Comparison of ENCODE assay signal across 11 mouse cellular contexts in the genomic region with DNA sequence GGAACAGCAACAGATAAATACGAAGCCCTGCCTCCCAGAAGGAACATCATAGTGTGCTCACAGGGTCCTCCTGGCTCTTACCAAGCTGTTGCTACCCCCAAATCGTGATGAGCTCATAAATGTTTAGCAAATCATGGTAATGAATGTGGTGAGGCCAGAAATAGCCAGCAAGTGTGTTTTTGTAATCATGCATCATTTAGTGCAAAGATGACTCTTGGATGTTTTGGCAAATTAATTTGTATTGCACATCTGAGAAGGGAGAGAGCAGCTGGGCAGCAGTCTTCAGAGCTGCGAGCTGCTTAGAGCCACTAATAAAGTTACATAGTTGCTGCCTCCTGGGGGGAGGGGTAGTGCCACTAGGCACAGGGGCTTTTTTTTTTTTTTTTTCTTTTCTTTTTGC.
DNase-seq lines count a peak whose midpoint lies in the region; ATAC-seq and TF ChIP-seq lines count a peak whose summit lies in the region.
"Had no signal": no experiment of that assay in that cellular context is flagged by ENCODE, and none has a peak within 500 bp of the region (broad histone marks: within the 10 kb centered on the region; RNA-seq: fewer than 3 reads in every experiment).

No protein-coding gene starts in this region.

- peak; percentile 25 for DNase-seq in lung, postnatal 0 days (ENCODE audit: low spot score)
- DNase-seq in lung, postnatal 14 days = no peak
- DNase-seq in embryonic facial prominence, embryonic 11.5 days (ENCODE audit: low spot score) = peak; percentile 43
- DNase-seq in forebrain, postnatal 0 days = no peak
- no peak for DNase-seq in right cerebral cortex, adult 2 months (ENCODE audit: low spot score in 2 of 2)
- no peak for DNase-seq in frontal cortex, postnatal 10 days (ENCODE audit: low spot score in 2 of 2)
- DNase-seq: adrenal gland, adult 2 months; kidney, adult 8-10 months; layer of hippocampus, adult 9-11 months; left cerebral cortex, postnatal 4 days had no signal

- TF ChIP-seq CTCF in lung, postnatal 0 days (IDR thresholded peaks at IDR 0.05) = no peak
- TF ChIP-seq CTCF in forebrain, postnatal 0 days (IDR thresholded peaks at IDR 0.05; ENCODE audit: low read depth) = no peak

- H3K36me3 ChIP-seq in lung, postnatal 0 days (ENCODE audit: insufficient read depth, low read length) = no peaks in the 10 kb centered on the region
- no peaks in the 10 kb centered on the region for H3K36me3 ChIP-seq in embryonic facial prominence, embryonic 11.5 days (replicated peaks; ENCODE audit: control insufficient read depth, insufficient read depth, low read depth, low read length)
- no peaks in the 10 kb centered on the region for H3K36me3 ChIP-seq in forebrain, postnatal 0 days (ENCODE audit: insufficient read depth)
- no peaks in the 10 kb centered on the region for H3K36me3 ChIP-seq in neural tube, embryonic 14.5 days (ENCODE audit: control insufficient read depth, insufficient read depth, low read length)

- no peaks in the 10 kb centered on the region for H3K9me3 ChIP-seq in lung, postnatal 0 days (ENCODE audit: low read length)
- H3K9me3 ChIP-seq in embryonic facial prominence, embryonic 11.5 days (replicated peaks; ENCODE audit: control insufficient read depth, low read length) = no peaks in the 10 kb centered on the region
- no peaks in the 10 kb centered on the region for H3K9me3 ChIP-seq in forebrain, postnatal 0 days (ENCODE audit: low read length)
- no peaks in the 10 kb centered on the region for H3K9me3 ChIP-seq in neural tube, embryonic 14.5 days (ENCODE audit: control insufficient read depth, low read length)

- H3K4me2 ChIP-seq in lung, postnatal 0 days (replicated peaks; ENCODE audit: low read depth, low read length) = no peak overlapping the region
- no peak overlapping the region for H3K4me2 ChIP-seq in embryonic facial prominence, embryonic 11.5 days (ENCODE audit: low read depth, low read length)
- no peak overlapping the region for H3K4me2 ChIP-seq in forebrain, postnatal 0 days (ENCODE audit: low read depth)
- H3K4me2 ChIP-seq in neural tube, embryonic 14.5 days (ENCODE audit: low read depth, low read length) = no peak overlapping the region

- H3K27me3 ChIP-seq in lung, postnatal 0 days (replicated peaks; ENCODE audit: insufficient read depth, low read length) = no peaks in the 10 kb centered on the region
- H3K27me3 ChIP-seq in embryonic facial prominence, embryonic 11.5 days (ENCODE audit: control insufficient read depth, insufficient read depth, low read length) = no peaks in the 10 kb centered on the region
- no peaks in the 10 kb centered on the region for H3K27me3 ChIP-seq in forebrain, postnatal 0 days (ENCODE audit: insufficient read depth, low read length)
- H3K27me3 ChIP-seq in neural tube, embryonic 14.5 days (ENCODE audit: control insufficient read depth, insufficient read depth, low read length) = no peaks in the 10 kb centered on the region

- ATAC-seq in lung, postnatal 0 days = no peak
- no peak for ATAC-seq in embryonic facial prominence, embryonic 11.5 days (replicated peaks; ENCODE audit: insufficient number of reproducible peaks, low FRiP score, low TSS enrichment, low read depth)
- peak; percentile 66 for ATAC-seq in forebrain, postnatal 0 days
- peak; percentile 57; the same call in 1 of the 2 replicates for ATAC-seq in neural tube, embryonic 14.5 days (ENCODE audit: low read depth)

- H3K9ac ChIP-seq in lung, postnatal 0 days (replicated peaks; ENCODE audit: low read depth) = no peak overlapping the region
- no peak overlapping the region for H3K9ac ChIP-seq in embryonic facial prominence, embryonic 11.5 days (replicated peaks; ENCODE audit: low read length)
- H3K9ac ChIP-seq in forebrain, postnatal 0 days = no peak overlapping the region
- no peak overlapping the region for H3K9ac ChIP-seq in neural tube, embryonic 14.5 days (replicated peaks; ENCODE audit: low read depth, low read length)

- H3K4me1 ChIP-seq in lung, postnatal 0 days (ENCODE audit: insufficient read depth, low read depth, low read length) = no peaks in the 10 kb centered on the region
- no peaks in the 10 kb centered on the region for H3K4me1 ChIP-seq in embryonic facial prominence, embryonic 11.5 days (ENCODE audit: control insufficient read depth, insufficient read depth, low read length)
- no peaks in the 10 kb centered on the region; the same call in 1 of the 2 replicates for H3K4me1 ChIP-seq in forebrain, postnatal 0 days (ENCODE audit: insufficient read depth)
- H3K4me1 ChIP-seq in neural tube, embryonic 14.5 days (ENCODE audit: control insufficient read depth, insufficient read depth, low read length) = peaks cover 17% of the 10 kb centered on the region

- no peak overlapping the region for H3K4me3 ChIP-seq in lung, postnatal 0 days (ENCODE audit: low read depth, low read length)
- H3K4me3 ChIP-seq in embryonic facial prominence, embryonic 11.5 days (ENCODE audit: low read depth, low read length) = no peak overlapping the region
- H3K4me3 ChIP-seq in forebrain, postnatal 0 days (ENCODE audit: low read depth, low read length) = no peak overlapping the region
- H3K4me3 ChIP-seq in neural tube, embryonic 14.5 days (ENCODE audit: low read depth, low read length) = no peak overlapping the region

- 51% methylated on average over 3 of the region's 3 CpGs for WGBS in lung, postnatal 0 days
- WGBS in embryonic facial prominence, embryonic 11.5 days = 32% methylated on average over 3 of the region's 3 CpGs
- WGBS in forebrain, postnatal 0 days = 28% methylated on average over 3 of the region's 3 CpGs
- 13% methylated on average over 3 of the region's 3 CpGs for WGBS in neural tube, embryonic 14.5 days

- TF ChIP-seq EP300 in lung, postnatal 0 days (IDR thresholded peaks at IDR 0.05) = no peak

- no peak overlapping the region for H3K27ac ChIP-seq in lung, postnatal 0 days (ENCODE audit: low read length)
- H3K27ac ChIP-seq in embryonic facial prominence, embryonic 11.5 days (replicated peaks; ENCODE audit: low read depth, low read length) = no peak overlapping the region
- H3K27ac ChIP-seq in forebrain, postnatal 0 days (ENCODE audit: low read depth, low read length) = no peak overlapping the region
- no peak overlapping the region for H3K27ac ChIP-seq in neural tube, embryonic 14.5 days (ENCODE audit: low read depth, low read length)

Comparison
In these comparisons a context has a peak if more than half of its experiments do, and no peak if none do; other contexts are left out.
1. DNase-seq: peak in lung, postnatal 0 days (single experiment) and embryonic facial prominence, embryonic 11.5 days (single experiment); none in lung, postnatal 14 days (single experiment), forebrain, postnatal 0 days (single experiment), right cerebral cortex, adult 2 months (0 of 2) and frontal cortex, postnatal 10 days (0 of 2).
2. ATAC-seq: peak in forebrain, postnatal 0 days (single experiment) and neural tube, embryonic 14.5 days (single experiment); none in lung, postnatal 0 days (single experiment) and embryonic facial prominence, embryonic 11.5 days (single experiment).